Mouse (Mus musculus): Measurements from ENCODE around the gene Aldh16a1.

DNA sequence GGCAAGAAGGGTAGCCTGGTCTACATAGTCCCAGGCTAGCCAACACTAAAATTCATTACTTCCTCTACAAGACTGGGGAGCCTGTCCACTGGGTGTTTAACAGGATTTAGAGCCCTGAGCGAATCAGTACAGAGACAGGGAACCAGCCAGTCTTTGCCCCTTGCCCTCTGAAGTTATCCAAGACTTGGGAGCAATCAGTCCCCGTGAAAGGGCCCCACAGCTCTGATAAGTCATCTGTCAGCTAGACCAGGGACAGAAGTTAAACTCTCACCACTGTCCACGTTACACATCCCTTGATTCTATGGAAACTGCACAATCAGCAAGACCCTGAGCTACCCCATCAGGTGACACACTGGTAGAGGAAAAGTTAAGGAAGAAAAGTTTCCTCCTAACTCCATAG, 41.9 kb downstream of the Aldh16a1 start:
- TF ChIP-seq CTCF (IDR thresholded peaks at IDR 0.05; ENCODE audit: low read depth) (no peak), EP300 (IDR thresholded peaks at IDR 0.05; ENCODE audit: low read depth) (no peak)
